Mouse (Mus musculus): ENCODE data around the gene Orai3. TPM values are rescaled to one million over a fixed set of nuclear protein-coding genes. Genes with fewer than 3 reads are reported as not detected.

The Orai3 gene
- total and polyA plus RNA-seq, 3 experiments = 37.5 to 47.2 TPM; not detected in 1

DNA sequence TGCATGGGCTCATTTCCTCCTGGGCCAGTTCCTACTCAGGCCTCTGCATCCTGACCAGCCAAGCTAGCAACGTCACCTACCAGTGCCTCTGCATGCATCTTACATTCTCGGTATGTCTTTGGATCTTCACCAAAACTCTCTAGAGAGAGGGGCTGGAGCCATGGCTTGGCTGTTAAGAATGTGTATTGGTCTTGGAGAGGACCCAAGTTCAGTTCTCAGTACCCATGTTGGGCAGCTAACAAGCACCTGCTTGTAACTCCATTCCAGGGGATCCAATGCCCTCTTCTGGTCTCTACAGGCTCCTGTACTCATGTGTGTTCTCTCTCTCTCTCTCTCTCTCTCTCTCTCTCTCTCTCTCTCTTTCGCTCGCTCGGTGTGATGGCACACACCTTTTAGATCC lies 48.2 kb downstream of the Orai3 start:
- H3K4me3 ChIP-seq (ENCODE audit: control insufficient read depth in 1 of 2, insufficient read depth in 1 of 2, low read depth in 2 of 2, low read length in 2 of 2) = no peak overlapping the region
- no peaks in the 10 kb centered on the region for H3K4me1 ChIP-seq (ENCODE audit: control insufficient read depth in 1 of 2, insufficient read depth in 2 of 2, low read length in 2 of 2)
- H3K79me2 ChIP-seq (ENCODE audit: control insufficient read depth, insufficient read depth, low read length, poor library complexity) = no peaks in the 10 kb centered on the region
- no peaks in the 10 kb centered on the region for H3K27me3 ChIP-seq (ENCODE audit: control insufficient read depth in 1 of 2, insufficient read depth in 2 of 2, low read length in 2 of 2)
- TF ChIP-seq CHD1 (IDR thresholded peaks at IDR 0.05; ENCODE audit: low read depth, low read length) (no peak), USF1 (IDR thresholded peaks at IDR 0.05; ENCODE audit: low read depth, low read length) (no peak), SIN3A (IDR thresholded peaks at IDR 0.05; ENCODE audit: low read length) (no peak), KAT2A (conservative IDR thresholded peaks at IDR 0.05; ENCODE audit: low read depth, low read length) (no peak), BHLHE40 (IDR thresholded peaks at IDR 0.05; ENCODE audit: borderline replicate concordance, low read depth, low read length) (no peak), ETS1 (IDR thresholded peaks at IDR 0.05; ENCODE audit: low read depth, low read length) (no peak), MXI1 (IDR thresholded peaks at IDR 0.05; ENCODE audit: low read depth, low read length) (no peak), ZMIZ1 (IDR thresholded peaks at IDR 0.05; ENCODE audit: low read depth, low read length) (no peak), SMC3 (IDR thresholded peaks at IDR 0.05; ENCODE audit: low read depth, low read length) (no peak), NRF1 (IDR thresholded peaks at IDR 0.05; ENCODE audit: insufficient read depth, low read depth, low read length, poor library complexity, severe bottlenecking) (no peak), MYB (IDR thresholded peaks at IDR 0.05; ENCODE audit: low read depth, low read length) (no peak)
- no peak for DNase-seq (ENCODE audit: low read depth, low spot score)
- no peak overlapping the region for H3K27ac ChIP-seq (ENCODE audit: control insufficient read depth, low read depth, low read length)
- no peaks in the 10 kb centered on the region for H3K9me3 ChIP-seq (replicated peaks; ENCODE audit: insufficient read depth, low read length)
- no peaks in the 10 kb centered on the region for H3K36me3 ChIP-seq (ENCODE audit: control insufficient read depth in 1 of 2, insufficient read depth in 2 of 2, low read length in 2 of 2)
- H3K9ac ChIP-seq (ENCODE audit: control insufficient read depth, low read depth, low read length, poor library complexity, severe bottlenecking) = no peak overlapping the region

DNA sequence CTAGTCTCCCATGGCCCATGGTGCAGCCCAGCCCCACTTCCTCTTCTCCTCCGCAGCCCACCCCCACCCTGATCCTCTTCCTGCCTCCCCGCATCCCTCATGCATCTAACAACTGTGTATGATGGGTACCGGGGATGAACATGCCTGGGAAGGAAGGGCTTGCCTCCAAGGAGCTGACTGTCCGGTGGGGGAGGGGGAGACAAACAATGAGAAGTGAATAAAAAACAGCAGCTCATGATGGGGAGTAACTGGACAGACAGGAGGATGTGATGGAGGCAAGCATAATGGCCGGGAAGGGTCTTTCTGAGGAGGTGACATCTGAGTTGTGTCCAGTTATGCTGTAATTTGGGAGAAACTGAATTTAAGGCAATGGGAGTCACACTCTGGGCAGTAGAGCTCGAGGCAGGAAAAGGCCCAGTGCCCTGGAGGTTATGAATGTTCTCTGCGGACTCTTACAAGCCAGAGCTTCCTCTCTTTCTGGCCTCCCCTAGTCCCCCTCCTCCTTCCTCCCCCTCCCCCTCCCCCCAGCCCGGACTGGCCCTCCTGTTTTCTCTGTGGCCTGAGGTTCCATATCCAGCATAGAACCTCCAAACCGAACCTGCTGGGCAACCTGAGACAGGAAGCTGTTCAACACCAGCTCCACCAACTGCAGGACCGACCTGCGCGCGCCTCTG lies 51.4 kb downstream of the Orai3 start:
- H3K4me1 ChIP-seq (ENCODE audit: control insufficient read depth in 1 of 2, insufficient read depth in 2 of 2, low read length in 2 of 2) = no peaks in the 10 kb centered on the region
- no peaks in the 10 kb centered on the region for H3K79me2 ChIP-seq (ENCODE audit: control insufficient read depth, insufficient read depth, low read length, poor library complexity)
- H3K9ac ChIP-seq (ENCODE audit: control insufficient read depth, low read depth, low read length, poor library complexity, severe bottlenecking) = no peak overlapping the region
- TF ChIP-seq ZC3H11A (IDR thresholded peaks at IDR 0.05; ENCODE audit: low read depth, low read length) = no peak
- no peak for TF ChIP-seq SMC3 (IDR thresholded peaks at IDR 0.05; ENCODE audit: low read depth, low read length)
- no peak for TF ChIP-seq CHD2 (IDR thresholded peaks at IDR 0.05; ENCODE audit: low read length)
- TF ChIP-seq POLR2A (IDR thresholded peaks at IDR 0.05; ENCODE audit: control insufficient read depth in 1 of 2, insufficient read depth in 1 of 2, low read depth in 1 of 2, low read length in 2 of 2, poor library complexity in 1 of 2) = no peak
- TF ChIP-seq TBP (IDR thresholded peaks at IDR 0.05; ENCODE audit: low read depth, low read length) = no peak
- no peak for TF ChIP-seq BHLHE40 (IDR thresholded peaks at IDR 0.05; ENCODE audit: borderline replicate concordance, low read depth, low read length)
- no peaks in the 10 kb centered on the region for H3K27me3 ChIP-seq (ENCODE audit: control insufficient read depth in 1 of 2, insufficient read depth in 2 of 2, low read length in 2 of 2)
- H3K27ac ChIP-seq (ENCODE audit: control insufficient read depth, low read depth, low read length) = no peak overlapping the region
- H3K4me3 ChIP-seq (ENCODE audit: control insufficient read depth in 1 of 2, insufficient read depth in 1 of 2, low read depth in 2 of 2, low read length in 2 of 2) = no peak overlapping the region
- no peaks in the 10 kb centered on the region for H3K9me3 ChIP-seq (replicated peaks; ENCODE audit: insufficient read depth, low read length)
- H3K36me3 ChIP-seq (ENCODE audit: control insufficient read depth in 1 of 2, insufficient read depth in 2 of 2, low read length in 2 of 2) = no peaks in the 10 kb centered on the region
- DNase-seq (ENCODE audit: low read depth, low spot score) = no peak
